Mouse (Mus musculus): ENCODE results near the gene Ear10. TPM values are rescaled to one million over a fixed set of nuclear protein-coding genes. Genes with fewer than 3 reads are reported as not detected.
"Not testable (repeated sequence)": the region's sequence is repeated elsewhere in the genome, so short reads cannot be mapped to it uniquely, and the experiment has no call there.

Gene Ear10
- polyA plus RNA-seq (2015; fragmentation: Nextera tagmentation; extraction: Ambion mirVana) = not detected in 2 replicates

DNA sequence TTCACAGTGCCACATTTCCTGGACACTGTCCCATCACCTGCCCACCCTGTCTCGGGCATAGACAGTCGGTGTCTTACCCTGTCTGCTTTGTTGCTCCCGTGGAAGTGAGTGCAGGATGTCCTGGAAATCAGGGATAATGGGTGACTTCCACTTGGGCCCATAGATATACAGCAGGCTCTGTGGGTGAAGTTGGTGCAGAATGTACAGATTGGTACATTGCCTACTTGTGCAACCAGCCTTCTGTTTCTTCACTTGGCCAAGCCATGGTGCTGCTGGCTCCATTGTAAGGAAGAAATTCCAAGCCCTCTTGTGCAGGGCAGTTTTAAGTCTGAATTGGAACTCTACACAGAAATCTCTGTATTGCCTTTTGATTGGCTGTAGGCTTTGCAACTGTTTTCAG, at the start of gene Ear10:
TSS of gene Ear10 (minus strand) at position 101 of the 400 bp plus-strand sequence.
- H3K4me2 ChIP-seq; H3K36me3 ChIP-seq; H3K4me3 ChIP-seq; H3K4me1 ChIP-seq; H3K27ac ChIP-seq; H3K27me3 ChIP-seq; ATAC-seq (ENCODE audit: borderline replicate concordance, extremely low read depth, low FRiP score, low TSS enrichment); H3K9ac ChIP-seq; H3K9me3 ChIP-seq: not testable (repeated sequence)
- 79% methylated on average over 3 of the region's 3 CpGs for WGBS

GRCm38 (mm10) chr14:43956769-43957168, 33.4 kb upstream of the Ear10 start, which contains the start of gene Ang5:
Gene Ang5 (plus strand): TSS chr14:43957069.
- H3K9ac ChIP-seq; H3K4me1 ChIP-seq; H3K27me3 ChIP-seq; H3K9me3 ChIP-seq; H3K27ac ChIP-seq; H3K4me3 ChIP-seq; H3K4me2 ChIP-seq; H3K36me3 ChIP-seq; ATAC-seq (ENCODE audit: borderline replicate concordance, extremely low read depth, low FRiP score, low TSS enrichment): not testable (repeated sequence)
- WGBS = no CpG with 5 or more reads among the region's 2 CpGs

GRCm38 (mm10) chr14:43955074-43955473, 31.7 kb upstream of the Ear10 start:
- not testable (repeated sequence) for H3K27me3 ChIP-seq; H3K4me2 ChIP-seq; ATAC-seq (ENCODE audit: borderline replicate concordance, extremely low read depth, low FRiP score, low TSS enrichment); H3K4me1 ChIP-seq; H3K36me3 ChIP-seq; H3K9ac ChIP-seq; H3K27ac ChIP-seq; H3K4me3 ChIP-seq; H3K9me3 ChIP-seq
- WGBS = no CpG with 5 or more reads among the region's 1 CpGs

DNA sequence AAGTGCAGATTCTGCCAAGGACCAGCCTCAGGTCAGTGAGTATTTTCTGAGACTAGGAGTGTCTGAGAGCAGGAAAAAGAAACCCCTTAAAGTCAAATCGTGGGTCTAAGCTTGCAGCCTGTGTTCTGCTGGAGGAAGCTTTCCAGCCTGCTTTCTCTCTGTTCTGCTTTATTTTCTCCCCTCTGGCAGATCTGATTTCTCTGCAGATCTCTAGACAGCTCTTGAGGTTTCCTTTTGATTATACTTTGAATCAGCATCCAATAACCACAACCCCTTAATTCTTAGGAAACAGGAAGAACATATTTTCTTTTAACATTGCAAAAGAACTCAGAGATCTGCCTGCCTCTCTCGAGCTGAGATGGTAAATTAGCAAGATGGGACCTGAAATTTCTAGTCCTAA, 30.0 kb upstream of the Ear10 start:
- H3K4me3 ChIP-seq; H3K27me3 ChIP-seq; H3K9me3 ChIP-seq; H3K4me2 ChIP-seq; H3K4me1 ChIP-seq; H3K27ac ChIP-seq; ATAC-seq (ENCODE audit: borderline replicate concordance, extremely low read depth, low FRiP score, low TSS enrichment); H3K36me3 ChIP-seq; H3K9ac ChIP-seq: not testable (repeated sequence)
- WGBS = 29% methylated on average over 2 of the region's 2 CpGs

DNA sequence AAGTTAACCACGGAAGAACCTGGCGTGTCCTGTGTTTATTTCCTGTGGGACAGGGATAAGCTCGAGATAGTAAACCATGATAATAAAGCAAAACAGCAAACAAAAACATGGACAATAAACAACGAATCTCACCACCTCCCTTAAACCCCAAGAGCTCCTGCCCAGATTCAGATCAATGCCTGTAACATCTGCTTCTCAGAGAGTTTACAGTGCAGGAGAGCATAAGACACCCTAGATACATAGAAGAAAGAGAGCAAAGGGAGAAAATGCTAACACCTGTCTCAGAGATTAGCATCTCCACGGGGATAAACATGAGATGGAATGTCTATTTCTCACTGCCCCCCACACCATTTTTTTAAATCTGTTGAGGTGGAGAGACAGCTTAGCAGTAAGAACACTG, 10.0 kb upstream of the Ear10 start:
- H3K4me2 ChIP-seq; H3K4me3 ChIP-seq; H3K27me3 ChIP-seq; H3K9me3 ChIP-seq; H3K36me3 ChIP-seq; H3K4me1 ChIP-seq; ATAC-seq (ENCODE audit: borderline replicate concordance, extremely low read depth, low FRiP score, low TSS enrichment); H3K27ac ChIP-seq; H3K9ac ChIP-seq: not testable (repeated sequence)
- WGBS = 43% methylated on average over 5 of the region's 5 CpGs

GRCm38 (mm10) chr14:43932991-43933390, 9.6 kb upstream of the Ear10 start:
- H3K9ac ChIP-seq; H3K4me3 ChIP-seq; H3K27me3 ChIP-seq; H3K27ac ChIP-seq; H3K4me1 ChIP-seq; ATAC-seq (ENCODE audit: borderline replicate concordance, extremely low read depth, low FRiP score, low TSS enrichment); H3K4me2 ChIP-seq; H3K9me3 ChIP-seq; H3K36me3 ChIP-seq: not testable (repeated sequence)
- 12% methylated on average over 8 of the region's 8 CpGs for WGBS

DNA sequence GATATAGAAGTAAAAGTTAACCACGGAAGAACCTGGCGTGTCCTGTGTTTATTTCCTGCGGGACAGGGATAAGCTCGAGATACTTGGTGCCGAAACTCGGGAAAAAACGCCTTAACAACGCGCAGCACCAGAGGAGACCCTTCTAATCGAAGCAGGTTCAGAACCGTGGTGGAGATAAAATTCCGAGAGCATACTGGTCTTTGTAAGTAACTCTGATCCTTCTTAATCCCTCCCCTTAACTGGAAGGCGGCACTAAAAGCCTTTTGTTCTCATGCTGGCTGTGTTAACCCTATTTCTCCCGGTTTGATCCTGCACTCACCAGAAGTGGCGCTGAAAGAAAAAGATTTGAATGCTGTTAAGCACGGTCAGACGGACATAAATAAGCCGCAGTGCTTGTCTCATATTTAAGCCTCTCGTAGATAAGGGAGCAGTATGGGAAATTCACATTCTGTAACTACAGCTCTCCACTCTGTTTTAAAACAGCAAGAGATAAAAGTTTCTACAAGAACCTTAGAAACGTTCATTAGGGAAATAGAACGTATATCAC, 2.1 kb upstream of the Ear10 start:
- Histone ChIP-seq H3K4me2 (peak overlapping the region; percentile 54), H3K27ac (peak overlapping the region; percentile 95), H3K9ac (peak overlapping the region; percentile 63), H3K4me3 (peak overlapping the region; percentile 50)
- H3K36me3 ChIP-seq, H3K4me1 ChIP-seq, H3K27me3 ChIP-seq, H3K9me3 ChIP-seq: not testable (repeated sequence)
- WGBS = 4% methylated on average over 21 of the region's 21 CpGs
- peak; percentile 81; the same call in 1 of the 2 replicates for ATAC-seq (ENCODE audit: borderline replicate concordance, extremely low read depth, low FRiP score, low TSS enrichment)

DNA sequence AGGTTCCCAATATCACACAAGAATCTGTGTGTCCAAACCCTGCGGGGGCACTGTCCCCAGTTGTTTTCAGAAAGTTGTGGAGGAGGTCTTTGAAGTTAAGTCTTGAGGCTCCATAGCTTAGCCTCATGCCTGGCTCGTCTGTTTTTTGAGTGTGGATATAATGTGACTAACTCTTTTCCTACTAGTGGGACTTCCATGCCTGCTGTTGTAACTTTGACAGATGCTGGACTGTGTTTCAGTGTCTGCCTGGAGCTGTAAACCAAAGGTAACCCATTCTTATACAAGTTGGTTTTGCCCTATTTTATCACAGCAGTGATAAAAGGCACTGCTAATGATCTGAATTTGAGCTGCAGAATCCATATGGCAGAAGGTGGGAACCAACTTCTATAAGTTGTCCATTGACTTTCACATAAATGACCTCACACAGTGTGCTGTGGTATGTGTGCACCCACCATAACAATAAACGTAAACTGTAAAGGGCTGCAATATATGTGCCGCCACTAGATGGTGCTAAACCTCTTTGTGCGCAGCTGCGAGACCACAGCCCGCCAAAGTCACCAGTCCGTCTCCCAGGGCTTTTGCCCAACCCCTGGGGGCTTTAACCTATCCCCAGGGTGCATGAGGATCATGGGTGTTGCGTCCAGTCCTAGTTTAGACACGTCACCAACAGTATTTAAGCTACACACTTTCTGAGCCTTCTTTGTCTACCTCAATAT, 1.5 kb upstream of the Ear10 start, which contains the start of gene Gm8113:
TSS of gene Gm8113 (plus strand) at position 703 of the 716 bp plus-strand sequence.
- H3K4me3 ChIP-seq = peak within 1 kb of the TSS; percentile 50
- H3K27me3 ChIP-seq, H3K4me1 ChIP-seq, H3K36me3 ChIP-seq, H3K9me3 ChIP-seq: not testable (repeated sequence)
- H3K4me2 ChIP-seq = peak within 1 kb of the TSS; percentile 54
- peak; percentile 95 for ATAC-seq (ENCODE audit: borderline replicate concordance, extremely low read depth, low FRiP score, low TSS enrichment)
- peak within 1 kb of the TSS; percentile 95 for H3K27ac ChIP-seq
- peak within 1 kb of the TSS; percentile 63 for H3K9ac ChIP-seq
- 7% methylated on average over 10 of the region's 10 CpGs for WGBS

- H3K27me3 ChIP-seq; ATAC-seq (ENCODE audit: borderline replicate concordance, extremely low read depth, low FRiP score, low TSS enrichment); H3K36me3 ChIP-seq; H3K9ac ChIP-seq; H3K4me1 ChIP-seq; H3K9me3 ChIP-seq; H3K4me2 ChIP-seq; H3K27ac ChIP-seq; H3K4me3 ChIP-seq: not testable (repeated sequence)
These were observed 5.1 kb downstream of the Ear10 start for GRCm38 (mm10) chr14:43918214-43918613.

- not testable (repeated sequence) for ATAC-seq (ENCODE audit: borderline replicate concordance, extremely low read depth, low FRiP score, low TSS enrichment); H3K4me2 ChIP-seq; H3K36me3 ChIP-seq; H3K4me3 ChIP-seq; H3K9ac ChIP-seq; H3K4me1 ChIP-seq; H3K27ac ChIP-seq; H3K9me3 ChIP-seq; H3K27me3 ChIP-seq
- 83% methylated on average over 3 of the region's 3 CpGs for WGBS
These were observed 24.8 kb downstream of the Ear10 start for GRCm38 (mm10) chr14:43898577-43898976.

GRCm38 (mm10) chr14:43895357-43895756, 28.0 kb downstream of the Ear10 start:
- not testable (repeated sequence) for H3K27me3 ChIP-seq; H3K36me3 ChIP-seq; H3K27ac ChIP-seq; H3K9me3 ChIP-seq; H3K4me1 ChIP-seq; ATAC-seq (ENCODE audit: borderline replicate concordance, extremely low read depth, low FRiP score, low TSS enrichment); H3K4me3 ChIP-seq; H3K4me2 ChIP-seq; H3K9ac ChIP-seq
- WGBS = 35% methylated on average over 1 of the region's 2 CpGs

GRCm38 (mm10) chr14:43891288-43891687, 32.1 kb downstream of the Ear10 start:
- H3K4me3 ChIP-seq; H3K36me3 ChIP-seq; H3K9me3 ChIP-seq; H3K4me2 ChIP-seq; H3K27me3 ChIP-seq; ATAC-seq (ENCODE audit: borderline replicate concordance, extremely low read depth, low FRiP score, low TSS enrichment); H3K27ac ChIP-seq; H3K9ac ChIP-seq; H3K4me1 ChIP-seq: not testable (repeated sequence)
- 80% methylated on average over 1 of the region's 1 CpGs for WGBS

All from lung, embryonic 15.5 days (tissue).